Mouse (Mus musculus) G1E (cell line): ENCODE data around the gene BC049715.

Experiments
- CTCF ChIP-seq: IDR thresholded peaks from 2 replicates; pipeline ENCODE4 v1.5.1; 2012; ENCODE audit warnings: low read depth, low read length, inconsistent platforms, mixed read lengths
- TAL1 ChIP-seq: conservative IDR thresholded peaks from 2 replicates; pipeline ENCODE4 v1.6.1; 2012; ENCODE audit warnings: low read depth, low read length, inconsistent platforms, mixed read lengths

DNA sequence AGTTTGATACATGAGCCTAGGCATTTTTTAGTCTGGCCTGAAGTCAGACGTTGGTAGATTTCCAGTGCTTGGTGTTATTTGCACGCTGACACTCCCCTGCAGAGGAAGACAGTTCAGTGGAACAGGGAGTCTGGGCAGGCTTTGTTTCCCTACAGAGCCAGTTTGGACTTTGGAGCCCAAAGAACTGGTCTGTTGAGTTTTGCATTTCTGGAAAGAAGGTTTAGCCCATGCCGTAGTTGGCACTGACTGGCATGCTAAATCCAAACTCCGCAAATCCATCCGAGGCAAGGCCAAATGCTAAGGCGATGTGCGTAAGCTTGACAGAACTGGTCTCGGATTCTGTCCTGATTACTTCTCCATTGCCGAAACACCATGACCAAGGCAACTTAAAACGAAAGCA lies 16.2 kb upstream of the BC049715 start:
- TF ChIP-seq CTCF (no peak), TAL1 (no peak)
